Mouse (Mus musculus): ENCODE measurements around the gene Zcchc2. TPM values are rescaled to one million over a fixed set of nuclear protein-coding genes. Genes with fewer than 3 reads are reported as not detected.
A peak's percentile ranks its signal among the peaks of the same experiment; 100 is the strongest.

Gene Zcchc2
- polyA plus RNA-seq, 1 experiment from 2014 or later: 1.7 TPM

DNA sequence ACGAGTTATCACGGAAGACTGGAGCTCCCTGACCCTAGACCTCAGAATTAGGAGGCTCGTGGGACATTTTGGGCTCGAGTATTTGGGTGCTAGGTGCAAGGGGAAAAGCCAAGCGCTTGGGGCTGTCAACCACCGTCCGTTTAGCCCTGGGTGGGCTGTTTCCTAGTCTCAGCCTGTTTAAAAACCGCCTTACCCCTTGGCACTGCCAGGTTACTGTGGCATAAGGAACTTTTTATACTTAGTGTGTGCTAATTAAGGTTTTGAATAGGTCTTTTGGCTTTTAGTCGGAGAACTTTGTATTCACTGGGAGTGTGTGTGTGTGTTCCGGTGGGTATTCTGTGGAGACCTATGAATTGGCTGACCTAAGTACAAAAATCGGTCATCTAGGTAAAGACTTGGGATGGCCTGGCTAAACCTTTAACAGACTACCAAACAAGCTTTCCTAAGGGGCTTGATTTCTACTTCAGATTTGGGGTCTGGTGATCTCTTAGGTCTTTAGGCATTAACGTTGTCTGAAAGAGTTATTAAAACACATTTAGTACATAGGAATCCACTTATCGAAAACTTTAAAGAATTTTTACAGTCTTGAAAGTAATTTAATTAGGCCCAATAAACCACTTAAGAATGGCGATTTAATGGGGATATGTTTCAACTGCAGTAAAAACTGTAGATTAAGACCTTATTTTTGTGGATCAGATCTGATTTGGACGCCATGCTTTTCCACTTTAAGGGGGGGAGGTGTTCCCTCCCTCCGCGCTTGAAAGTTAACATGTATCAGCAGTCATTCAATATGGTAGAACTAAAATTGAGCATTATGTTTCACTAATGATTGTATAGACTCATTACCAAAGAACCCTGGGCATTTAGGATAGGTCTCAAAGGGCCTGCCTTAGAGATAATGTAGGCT, 2.0 kb downstream of the Zcchc2 start:
- Histone ChIP-seq H3K4me1 (ENCODE audit: insufficient read depth, low read depth, low read length) (peaks cover 14% of the 10 kb centered on the region; the same call in 1 of the 2 replicates), H3K27ac (ENCODE audit: low read length) (peak overlapping the region; percentile 94; the same call in 1 of the 2 replicates), H3K4me2 (replicated peaks; ENCODE audit: low read depth, low read length) (peak overlapping the region; percentile 97), H3K9ac (replicated peaks; ENCODE audit: low read depth) (peak overlapping the region; percentile 70), H3K27me3 (replicated peaks; ENCODE audit: insufficient read depth, low read length) (no peaks in the 10 kb centered on the region), H3K4me3 (ENCODE audit: low read depth, low read length) (peak overlapping the region; percentile 82), H3K9me3 (ENCODE audit: low read length) (no peaks in the 10 kb centered on the region), H3K36me3 (ENCODE audit: insufficient read depth, low read length) (no peaks in the 10 kb centered on the region)
- TF ChIP-seq CTCF (IDR thresholded peaks at IDR 0.05) (no peak), EP300 (IDR thresholded peaks at IDR 0.05) (no peak)
- DNase-seq (ENCODE audit: low spot score) (no peak), ATAC-seq (no peak)
- 34% methylated on average over 17 of the region's 17 CpGs for WGBS

DNA sequence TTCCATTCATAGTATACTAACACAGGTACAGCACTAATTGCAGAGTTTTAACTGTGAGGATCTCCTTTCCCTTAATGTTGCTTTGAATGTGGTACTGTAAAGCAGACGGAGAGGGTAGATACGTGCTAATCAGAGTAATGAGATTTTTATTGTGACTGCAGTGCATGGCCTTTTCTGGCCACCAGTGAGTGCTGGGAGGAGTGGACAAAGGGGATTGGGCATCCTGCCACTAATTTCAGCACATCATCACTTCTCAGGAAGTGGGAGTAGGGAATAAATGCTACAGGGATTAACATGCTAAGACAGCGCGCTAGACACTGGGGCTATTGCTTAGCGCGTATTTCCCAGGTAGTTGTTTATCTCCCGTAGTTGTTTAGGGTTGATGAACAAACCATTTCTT, 3.0 kb downstream of the Zcchc2 start:
- DNase-seq (ENCODE audit: low spot score): peak; percentile 83

DNA sequence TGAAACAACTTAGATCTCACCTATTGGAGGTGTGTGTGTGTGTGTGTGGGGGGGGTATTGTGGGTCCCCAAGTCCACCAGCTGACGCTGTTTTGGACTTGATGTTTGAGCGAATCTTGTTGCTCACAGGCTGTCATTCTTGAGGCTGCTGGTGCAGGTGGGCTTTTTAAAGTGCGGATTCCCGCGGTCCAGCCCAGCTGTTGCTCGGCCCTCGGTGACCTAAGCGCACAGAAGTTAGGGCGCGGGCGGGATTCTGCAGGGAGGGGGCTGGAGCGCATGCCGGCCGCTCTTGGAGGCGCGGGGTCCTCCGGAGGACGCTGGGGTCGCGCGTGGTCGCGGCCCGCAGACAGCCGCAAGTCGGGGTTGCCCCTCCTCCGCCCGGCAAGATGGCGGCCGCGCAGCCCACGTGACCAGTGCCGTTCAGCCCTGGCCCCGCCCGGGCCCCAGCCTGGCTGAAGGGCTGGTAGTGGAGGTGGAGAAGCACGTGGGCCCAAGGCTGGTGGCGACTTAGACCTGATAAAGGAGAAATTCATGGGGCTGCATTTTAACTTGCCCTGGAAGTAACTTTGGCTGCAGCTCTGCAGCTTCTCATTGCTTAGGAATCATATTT, 3.5 kb downstream of the Zcchc2 start:
- peak overlapping the region; percentile 82 for H3K4me3 ChIP-seq (ENCODE audit: low read depth, low read length)
- H3K27ac ChIP-seq (ENCODE audit: low read length): peak overlapping the region; percentile 54
- DNase-seq (ENCODE audit: low spot score) (peak; percentile 90), ATAC-seq (peak; percentile 40)
- peak overlapping the region; percentile 66 for H3K9ac ChIP-seq (replicated peaks; ENCODE audit: low read depth)
- no peak for TF ChIP-seq CTCF (IDR thresholded peaks at IDR 0.05)
- TF ChIP-seq EP300 (IDR thresholded peaks at IDR 0.05): no peak
- peaks cover 14% of the 10 kb centered on the region; the same call in 1 of the 2 replicates for H3K4me1 ChIP-seq (ENCODE audit: insufficient read depth, low read depth, low read length)
- H3K9me3 ChIP-seq (ENCODE audit: low read length): no peaks in the 10 kb centered on the region
- peak overlapping the region; percentile 97 for H3K4me2 ChIP-seq (replicated peaks; ENCODE audit: low read depth, low read length)
- H3K27me3 ChIP-seq (replicated peaks; ENCODE audit: insufficient read depth, low read length): no peaks in the 10 kb centered on the region
- 1% methylated on average over 36 of the region's 37 CpGs for WGBS
- no peaks in the 10 kb centered on the region for H3K36me3 ChIP-seq (ENCODE audit: insufficient read depth, low read length)

More for the DNA sequence above, 3.0 kb downstream of the Zcchc2 start:
- WGBS: 6% methylated on average over 7 of the region's 7 CpGs
- peak overlapping the region; percentile 97 for H3K4me2 ChIP-seq (replicated peaks; ENCODE audit: low read depth, low read length)
- H3K27ac ChIP-seq (ENCODE audit: low read length): peak overlapping the region; percentile 54; the same call in 1 of the 2 replicates
- H3K36me3 ChIP-seq (ENCODE audit: insufficient read depth, low read length): no peaks in the 10 kb centered on the region
- H3K4me3 ChIP-seq (ENCODE audit: low read depth, low read length): peak overlapping the region; percentile 82
- peak overlapping the region; percentile 66; the same call in 1 of the 2 replicates for H3K9ac ChIP-seq (replicated peaks; ENCODE audit: low read depth)
- no peak for TF ChIP-seq EP300 (IDR thresholded peaks at IDR 0.05)
- TF ChIP-seq CTCF (IDR thresholded peaks at IDR 0.05): peak; percentile 38
- H3K9me3 ChIP-seq (ENCODE audit: low read length): no peaks in the 10 kb centered on the region
- H3K4me1 ChIP-seq (ENCODE audit: insufficient read depth, low read depth, low read length): peaks cover 14% of the 10 kb centered on the region; the same call in 1 of the 2 replicates
- no peak for ATAC-seq
- no peaks in the 10 kb centered on the region for H3K27me3 ChIP-seq (replicated peaks; ENCODE audit: insufficient read depth, low read length)

DNA sequence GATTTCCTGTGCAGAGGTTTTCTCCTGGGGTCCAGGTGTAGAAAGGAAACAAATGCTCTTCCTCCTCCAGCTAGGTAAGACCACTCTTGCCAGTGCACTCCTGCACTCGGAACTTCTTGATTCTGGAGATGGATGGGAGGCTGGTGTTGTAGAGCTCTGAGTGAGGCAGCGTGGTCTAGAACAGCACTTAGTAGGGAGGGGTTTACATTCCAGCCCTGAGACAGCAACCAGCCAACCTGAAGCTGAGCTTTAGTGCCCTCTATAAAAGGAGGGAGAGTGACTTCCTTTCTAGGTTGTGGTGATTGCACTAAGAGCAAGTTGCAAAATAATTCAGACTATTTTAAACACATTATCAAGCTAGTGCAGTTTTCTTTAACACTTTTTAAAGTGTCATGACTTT, 5.8 kb downstream of the Zcchc2 start:
- Histone ChIP-seq H3K27ac (ENCODE audit: low read length) (no peak overlapping the region), H3K4me1 (ENCODE audit: insufficient read depth, low read depth, low read length) (peaks cover 14% of the 10 kb centered on the region; the same call in 1 of the 2 replicates), H3K27me3 (replicated peaks; ENCODE audit: insufficient read depth, low read length) (no peaks in the 10 kb centered on the region), H3K9me3 (ENCODE audit: low read length) (no peaks in the 10 kb centered on the region), H3K4me2 (replicated peaks; ENCODE audit: low read depth, low read length) (no peak overlapping the region), H3K9ac (replicated peaks; ENCODE audit: low read depth) (no peak overlapping the region), H3K4me3 (ENCODE audit: low read depth, low read length) (no peak overlapping the region), H3K36me3 (ENCODE audit: insufficient read depth, low read length) (no peaks in the 10 kb centered on the region)
- ATAC-seq: no peak
- no peak for DNase-seq (ENCODE audit: low spot score)
- 52% methylated on average over 2 of the region's 2 CpGs for WGBS
- TF ChIP-seq CTCF (IDR thresholded peaks at IDR 0.05): no peak
- TF ChIP-seq EP300 (IDR thresholded peaks at IDR 0.05): no peak

DNA sequence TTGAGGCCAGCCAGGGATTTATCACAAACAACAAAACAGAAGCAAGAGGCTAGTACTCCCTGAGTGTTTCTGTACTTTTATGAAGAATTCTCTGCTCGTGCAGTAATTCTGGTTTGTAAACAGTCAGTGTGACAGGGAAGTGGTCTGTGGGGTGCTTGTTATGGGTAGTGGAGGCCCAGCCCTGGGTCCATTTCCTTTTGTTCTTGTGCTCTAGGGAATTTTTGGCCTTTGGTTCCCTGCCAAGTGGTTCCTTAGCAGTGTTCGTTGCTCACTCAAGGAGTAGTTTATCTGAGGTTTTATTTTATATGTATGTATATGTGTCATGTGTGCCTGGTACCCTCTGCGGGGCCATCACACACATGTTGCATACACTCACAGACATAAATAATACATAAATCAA, 7.1 kb downstream of the Zcchc2 start:
- 15% methylated on average over 3 of the region's 3 CpGs for WGBS
- Histone ChIP-seq H3K27ac (ENCODE audit: low read length) (no peak overlapping the region), H3K4me3 (ENCODE audit: low read depth, low read length) (no peak overlapping the region), H3K9ac (replicated peaks; ENCODE audit: low read depth) (no peak overlapping the region), H3K9me3 (ENCODE audit: low read length) (no peaks in the 10 kb centered on the region), H3K36me3 (ENCODE audit: insufficient read depth, low read length) (no peaks in the 10 kb centered on the region), H3K4me2 (replicated peaks; ENCODE audit: low read depth, low read length) (no peak overlapping the region), H3K27me3 (replicated peaks; ENCODE audit: insufficient read depth, low read length) (no peaks in the 10 kb centered on the region), H3K4me1 (ENCODE audit: insufficient read depth, low read depth, low read length) (peaks cover 10% of the 10 kb centered on the region; the same call in 1 of the 2 replicates)
- DNase-seq (ENCODE audit: low spot score): peak; percentile 24
- no peak for TF ChIP-seq CTCF (IDR thresholded peaks at IDR 0.05)
- no peak; the same call in 1 of the 2 replicates for ATAC-seq

DNA sequence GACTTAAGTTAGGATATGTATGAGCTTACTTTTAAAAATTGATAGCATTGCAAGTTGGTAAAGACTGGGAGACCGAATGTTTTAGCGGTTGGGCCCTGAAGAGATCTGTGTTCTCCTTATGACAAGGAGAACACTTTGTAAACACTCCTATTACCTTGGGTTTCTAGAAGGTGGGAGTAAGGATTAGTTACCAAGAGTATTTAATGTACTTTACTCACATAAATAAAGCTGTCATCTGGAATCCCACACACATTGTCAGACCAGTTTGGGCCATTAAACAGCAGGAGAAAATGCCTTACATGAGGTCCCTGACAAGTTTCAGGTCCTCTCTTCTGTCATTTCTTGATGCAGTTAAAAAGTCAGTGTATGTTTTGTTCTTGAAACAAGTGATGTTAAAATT, 9.6 kb downstream of the Zcchc2 start:
- Histone ChIP-seq H3K4me2 (replicated peaks; ENCODE audit: low read depth, low read length) (no peak overlapping the region), H3K27ac (ENCODE audit: low read length) (no peak overlapping the region), H3K27me3 (replicated peaks; ENCODE audit: insufficient read depth, low read length) (no peaks in the 10 kb centered on the region), H3K4me1 (ENCODE audit: insufficient read depth, low read depth, low read length) (no peaks in the 10 kb centered on the region; the same call in 1 of the 2 replicates), H3K36me3 (ENCODE audit: insufficient read depth, low read length) (0 out of 2 replicates have a peak, but pooled peaks cover 4% of the 10 kb centered on the region), H3K9ac (replicated peaks; ENCODE audit: low read depth) (no peak overlapping the region), H3K4me3 (ENCODE audit: low read depth, low read length) (no peak overlapping the region), H3K9me3 (ENCODE audit: low read length) (no peaks in the 10 kb centered on the region)
- ATAC-seq (no peak), DNase-seq (ENCODE audit: low spot score) (no peak)
- TF ChIP-seq CTCF (IDR thresholded peaks at IDR 0.05) (no peak), EP300 (IDR thresholded peaks at IDR 0.05) (no peak)
- WGBS: 77% methylated on average over 2 of the region's 2 CpGs

Data from lung, postnatal 0 days (tissue).